Mouse (Mus musculus) lung, adult 2 months (tissue): Measurements from ENCODE around the gene Aldh3a2.

Experiments used
- CTCF ChIP-seq: fragments of 200-500 bp; IDR thresholded peaks from 2 replicates; pipeline ENCODE4 v1.5.1; 2011; ENCODE audit warnings: mild to moderate bottlenecking, low read length, control low read depth; ENCODE audit not compliant: insufficient read depth
- POLR2A ChIP-seq: fragments of 200-500 bp; IDR thresholded peaks from 2 replicates; pipeline ENCODE4 v1.6.1; 2011; ENCODE audit warnings: low read depth, mild to moderate bottlenecking, control low read depth, low read length, borderline replicate concordance; ENCODE audit errors: extremely low read depth

DNA sequence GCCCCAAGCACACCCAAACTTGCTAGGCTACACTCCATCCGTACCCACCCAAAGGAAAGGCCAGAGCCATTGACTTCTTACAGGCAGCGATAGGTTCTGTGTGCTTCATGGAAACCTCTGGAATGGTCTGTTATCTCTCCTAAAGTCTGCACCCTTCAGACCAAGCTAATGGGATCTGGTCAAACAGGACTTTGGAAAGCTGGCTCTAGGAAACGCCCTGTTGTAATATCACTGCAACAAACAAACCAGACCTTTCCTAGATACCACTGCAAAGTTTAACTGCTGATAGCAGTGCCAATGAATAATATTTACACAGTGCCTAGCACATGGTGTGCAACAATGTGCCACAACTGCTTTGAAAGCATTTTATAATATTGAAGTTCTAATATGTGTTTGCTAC lies 31.2 kb downstream of the Aldh3a2 start:
- TF ChIP-seq POLR2A: no peak
- no peak for TF ChIP-seq CTCF
